8 mouse cellular contexts compared by ENCODE assay signal in the genomic region with DNA sequence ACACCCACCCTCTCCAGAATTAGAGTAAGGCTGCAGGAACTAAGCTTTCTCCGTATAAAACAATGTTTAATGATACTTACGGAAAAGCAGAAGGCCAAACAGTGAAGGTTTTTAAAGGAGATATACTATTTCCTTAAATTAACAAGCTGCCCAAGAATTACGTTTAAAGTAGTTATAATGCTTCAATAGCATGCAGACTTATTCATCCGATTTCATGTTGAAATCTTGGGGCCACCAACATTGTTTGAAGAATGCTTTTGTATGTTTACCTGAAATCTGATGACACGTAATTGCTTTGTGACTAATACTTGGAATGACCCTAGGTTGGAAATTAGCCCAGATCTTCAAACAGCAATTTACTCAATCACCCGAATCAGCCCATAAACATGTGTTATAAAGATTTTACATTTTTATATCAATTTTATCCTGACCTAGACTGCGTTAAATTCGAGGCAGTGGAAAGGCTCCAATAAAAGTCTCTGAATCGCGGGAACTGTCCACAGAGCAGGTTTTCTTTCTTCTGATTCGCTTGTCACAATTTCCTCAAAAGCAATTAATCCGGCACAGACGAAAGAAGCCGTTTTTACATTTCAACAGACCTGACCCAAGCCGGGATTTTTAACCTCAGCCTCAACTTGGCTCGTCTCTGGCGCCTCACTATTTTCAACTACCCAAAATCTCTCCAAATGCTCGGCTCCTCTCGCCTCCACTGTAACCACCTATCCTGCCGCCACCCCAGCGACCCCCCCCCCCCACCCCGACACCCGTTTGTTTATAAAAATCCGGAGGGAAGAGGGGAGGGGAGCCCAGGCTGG. TPM values are rescaled to one million over a fixed set of nuclear protein-coding genes. Genes with fewer than 3 reads are reported as not detected.
DNase-seq lines count a peak whose midpoint lies in the region; ATAC-seq lines count a peak whose summit lies in the region.
"Had no signal": no experiment of that assay in that cellular context is flagged by ENCODE, and none has a peak within 500 bp of the region (broad histone marks: within the 10 kb centered on the region; RNA-seq: fewer than 3 reads in every experiment).

No protein-coding gene starts in this region.

- no peak overlapping the region for H3K27ac ChIP-seq in neural tube, embryonic 11.5 days (ENCODE audit: low read depth, low read length)
- H3K27ac ChIP-seq in forebrain, embryonic 16.5 days (ENCODE audit: low read length), result no peak overlapping the region
- H3K27ac ChIP-seq in liver, embryonic 11.5 days (ENCODE audit: low read depth, low read length), result no peak overlapping the region

- H3K36me3 ChIP-seq in neural tube, embryonic 11.5 days (ENCODE audit: control insufficient read depth, insufficient read depth, low read length), result no peaks in the 10 kb centered on the region
- no peaks in the 10 kb centered on the region for H3K36me3 ChIP-seq in forebrain, embryonic 16.5 days (ENCODE audit: control insufficient read depth, insufficient read depth)
- no peaks in the 10 kb centered on the region for H3K36me3 ChIP-seq in liver, embryonic 11.5 days (ENCODE audit: control insufficient read depth, insufficient read depth, low read length)

- H3K9me3 ChIP-seq in neural tube, embryonic 11.5 days (ENCODE audit: control insufficient read depth, low read length), result no peaks in the 10 kb centered on the region
- no peaks in the 10 kb centered on the region for H3K9me3 ChIP-seq in forebrain, embryonic 16.5 days (ENCODE audit: control insufficient read depth, low read length)
- no peaks in the 10 kb centered on the region for H3K9me3 ChIP-seq in liver, embryonic 11.5 days (ENCODE audit: control insufficient read depth, low read length)

- under 1% methylated on average over 23 of the region's 24 CpGs for WGBS in neural tube, embryonic 11.5 days
- WGBS in forebrain, embryonic 16.5 days, result under 1% methylated on average over 23 of the region's 24 CpGs
- WGBS in liver, embryonic 11.5 days, result 3% methylated on average over 24 of the region's 24 CpGs

- peaks cover 2% of the 10 kb centered on the region; the same call in 1 of the 2 replicates for H3K4me1 ChIP-seq in neural tube, embryonic 11.5 days (ENCODE audit: control insufficient read depth, insufficient read depth, low read length)
- H3K4me1 ChIP-seq in forebrain, embryonic 16.5 days (replicated peaks; ENCODE audit: control insufficient read depth, insufficient read depth, low read length), result peaks cover 14% of the 10 kb centered on the region
- peaks cover 3% of the 10 kb centered on the region; the same call in 1 of the 2 replicates for H3K4me1 ChIP-seq in liver, embryonic 11.5 days (replicated peaks; ENCODE audit: control insufficient read depth, insufficient read depth, low read length)

- peak overlapping the region; percentile 39 for H3K4me3 ChIP-seq in neural tube, embryonic 11.5 days (ENCODE audit: low read depth, low read length)
- H3K4me3 ChIP-seq in forebrain, embryonic 16.5 days (replicated peaks; ENCODE audit: low read length), result peak overlapping the region; percentile 23
- peak overlapping the region; percentile 44 for H3K4me3 ChIP-seq in liver, embryonic 11.5 days (ENCODE audit: low read depth, low read length)

- H3K27me3 ChIP-seq in neural tube, embryonic 11.5 days (ENCODE audit: control insufficient read depth, insufficient read depth, low read length), result peaks cover 88% of the 10 kb centered on the region
- H3K27me3 ChIP-seq in forebrain, embryonic 16.5 days (replicated peaks; ENCODE audit: control insufficient read depth, insufficient read depth, low read length), result peaks cover 79% of the 10 kb centered on the region
- peaks cover 89% of the 10 kb centered on the region for H3K27me3 ChIP-seq in liver, embryonic 11.5 days (replicated peaks; ENCODE audit: control insufficient read depth, insufficient read depth, low read length)

- peak overlapping the region; percentile 42; the same call in 1 of the 2 replicates for H3K9ac ChIP-seq in neural tube, embryonic 11.5 days (ENCODE audit: low read length)
- H3K9ac ChIP-seq in forebrain, embryonic 16.5 days (replicated peaks; ENCODE audit: low read depth, low read length), result no peak overlapping the region
- H3K9ac ChIP-seq in liver, embryonic 11.5 days (ENCODE audit: low read depth, low read length), result no peak overlapping the region

- ATAC-seq in neural tube, embryonic 11.5 days (ENCODE audit: insufficient read depth, low FRiP score, low TSS enrichment), result peak; percentile 36; the same call in 1 of the 2 replicates
- no peak for ATAC-seq in forebrain, embryonic 16.5 days
- no peak for ATAC-seq in liver, embryonic 11.5 days (replicated peaks; ENCODE audit: low FRiP score)

- peak; percentile 43 for DNase-seq in neural tube, embryonic 11.5 days (ENCODE audit: low spot score)
- no peak for DNase-seq in neural tube, embryonic 10.5 days (ENCODE audit: extremely low spot score, low spot score)
- no peak for DNase-seq in liver, embryonic 11.5 days (ENCODE audit: low spot score)
- DNase-seq in adrenal gland, adult (ENCODE audit: inconsistent age in 2 of 2, low spot score in 1 of 2), result no peak
- no peak for DNase-seq in spleen, adult 18-20 months
- DNase-seq in layer of hippocampus, postnatal 25 days (ENCODE audit: extremely low spot score in 1 of 2, low spot score in 1 of 2), result no peak
- DNase-seq: thymus, postnatal 36 days had no signal

- peak overlapping the region; percentile 71 for H3K4me2 ChIP-seq in neural tube, embryonic 11.5 days (ENCODE audit: low read depth)
- peak overlapping the region; percentile 45 for H3K4me2 ChIP-seq in forebrain, embryonic 16.5 days (ENCODE audit: low read length)
- peak overlapping the region; percentile 67 for H3K4me2 ChIP-seq in liver, embryonic 11.5 days

RNA-seq across cellular contexts. Expression of a gene that starts 4.0 kb away (rescaled TPM):
- polyA plus RNA-seq in neural tube, embryonic 11.5 days (2014; fragmentation: Nextera tagmentation; extraction: Ambion mirVana), result 1.9 and 2.6 TPM in 2 replicates
- 2.1 and 3.4 TPM in 2 replicates for polyA plus RNA-seq in forebrain, embryonic 16.5 days (2015; fragmentation: Nextera tagmentation; extraction: Ambion mirVana)
- polyA plus RNA-seq in liver, embryonic 11.5 days (2014; fragmentation: Nextera tagmentation; extraction: Ambion mirVana), result 3.1 and 3.5 TPM in 2 replicates
- 1 to 10 TPM; 4.9 to 6.9 TPM for total RNA-seq in layer of hippocampus, postnatal 25 days (2021)

RNA-seq across cellular contexts. Expression of a gene that starts 4.9 kb away (rescaled TPM):
- not detected in 2 replicates for polyA plus RNA-seq in neural tube, embryonic 11.5 days (2014; fragmentation: Nextera tagmentation; extraction: Ambion mirVana)
- polyA plus RNA-seq in forebrain, embryonic 16.5 days (2015; fragmentation: Nextera tagmentation; extraction: Ambion mirVana), result 0.10 and 0.63 TPM in 2 replicates
- not detected in 2 replicates for polyA plus RNA-seq in liver, embryonic 11.5 days (2014; fragmentation: Nextera tagmentation; extraction: Ambion mirVana)
- not detected for total RNA-seq in layer of hippocampus, postnatal 25 days (2021)
